Mouse (Mus musculus) embryonic fibroblast, embryonic 13.5 days (primary cell): ENCODE measurements around the gene Gpr27. TPM values are rescaled to one million over a fixed set of nuclear protein-coding genes. Genes with fewer than 3 reads are reported as not detected.
A peak's percentile ranks its signal among the peaks of the same experiment; 100 is the strongest.

Experiments
- H3K27ac ChIP-seq: 2 replicates; pipeline ENCODE4 v1.5.1; 2012; ENCODE audit warnings: low read length, control low read depth, inconsistent platforms; ENCODE audit not compliant: insufficient read depth
- H3K4me1 ChIP-seq: 2 replicates; pipeline ENCODE4 v1.6.1; 2011; ENCODE audit warnings: low read length; ENCODE audit not compliant: control insufficient read depth, insufficient read depth
- H3K4me3 ChIP-seq: 2 replicates; pipeline ENCODE4 v1.5.1; 2011; ENCODE audit warnings: mild to moderate bottlenecking, control low read depth, low read length; ENCODE audit not compliant: insufficient read depth
- CTCF ChIP-seq: IDR thresholded peaks from 2 replicates; pipeline ENCODE4 v1.5.1; 2011; ENCODE audit warnings: mild to moderate bottlenecking, control low read depth, low read length, moderate library complexity, borderline replicate concordance; ENCODE audit not compliant: insufficient read depth
- POLR2A ChIP-seq: IDR thresholded peaks from 2 replicates; pipeline ENCODE4 v1.6.1; 2011; ENCODE audit warnings: low read depth, mild to moderate bottlenecking, control low read depth, low read length, moderate library complexity
- polyA plus RNA-seq: library from polyadenylated mRNA; stranded (reverse); fragments of >200 nt; gene quantifications from 2 replicates; pipeline ENCODE4 v1.2.4, GENCODE M21; 2011; ENCODE audit warnings: low read depth; ENCODE audit not compliant: missing spikeins, insufficient read length

The Gpr27 gene
- polyA plus RNA-seq, 1 experiment: 2.4 TPM

- TF ChIP-seq POLR2A: no peak
- TF ChIP-seq CTCF: no peak
- Histone ChIP-seq H3K4me3 (no peak overlapping the region), H3K27ac (no peak overlapping the region), H3K4me1 (no peaks in the 10 kb centered on the region)
These were observed 33.9 kb upstream of the Gpr27 start for GRCm38 (mm10) chr6:99658586-99658985.

GRCm38 (mm10) chr6:99660443-99660842, 32.0 kb upstream of the Gpr27 start:
- TF ChIP-seq CTCF (no peak), POLR2A (no peak)
- Histone ChIP-seq H3K4me3 (no peak overlapping the region), H3K4me1 (no peaks in the 10 kb centered on the region), H3K27ac (no peak overlapping the region)

- H3K27ac ChIP-seq: no peak overlapping the region
- no peak for TF ChIP-seq CTCF
- TF ChIP-seq POLR2A: no peak
- H3K4me3 ChIP-seq: no peak overlapping the region
- no peaks in the 10 kb centered on the region for H3K4me1 ChIP-seq
These were observed 29.2 kb upstream of the Gpr27 start for GRCm38 (mm10) chr6:99663232-99663631.

- H3K4me3 ChIP-seq: peak overlapping the region; percentile 49
- no peak overlapping the region for H3K27ac ChIP-seq
- no peak for TF ChIP-seq POLR2A
- H3K4me1 ChIP-seq: no peaks in the 10 kb centered on the region
These were observed 26.8 kb upstream of the Gpr27 start for GRCm38 (mm10) chr6:99665457-99666317.

GRCm38 (mm10) chr6:99666318-99667171, 25.9 kb upstream of the Gpr27 start, which contains the start of the genes Eif4e3 and Gm20696:
Gene Eif4e3, minus strand, starts transcription at chr6:99666771.
Gene Gm20696, minus strand, starts transcription at chr6:99666797.
- TF ChIP-seq POLR2A (peak; percentile 73), CTCF (no peak)
- Histone ChIP-seq H3K4me3 (peak within 1 kb of the TSS; percentile 49), H3K27ac (no peak within 1 kb of the TSS), H3K4me1 (no peaks in the 10 kb centered on the region)

- H3K27ac ChIP-seq: no peak overlapping the region
- H3K4me1 ChIP-seq: no peaks in the 10 kb centered on the region
- peak overlapping the region; percentile 45; the same call in 1 of the 2 replicates for H3K4me3 ChIP-seq
- TF ChIP-seq CTCF: no peak
- TF ChIP-seq POLR2A: no peak
These were observed 25.2 kb upstream of the Gpr27 start for GRCm38 (mm10) chr6:99667290-99667689.

GRCm38 (mm10) chr6:99669481-99670325, 22.8 kb upstream of the Gpr27 start:
- TF ChIP-seq POLR2A (no peak), CTCF (no peak)
- Histone ChIP-seq H3K27ac (no peak overlapping the region), H3K4me3 (no peak overlapping the region), H3K4me1 (no peaks in the 10 kb centered on the region)

- Histone ChIP-seq H3K4me3 (no peak overlapping the region), H3K4me1 (no peaks in the 10 kb centered on the region), H3K27ac (no peak overlapping the region)
- TF ChIP-seq POLR2A: no peak
- TF ChIP-seq CTCF: peak; percentile 35; the same call in 1 of the 2 replicates
These were observed 21.9 kb upstream of the Gpr27 start for GRCm38 (mm10) chr6:99670481-99671119.

- Histone ChIP-seq H3K27ac (no peak overlapping the region), H3K4me1 (no peaks in the 10 kb centered on the region), H3K4me3 (no peak overlapping the region)
- TF ChIP-seq CTCF (no peak), POLR2A (no peak)
These were observed 20.7 kb upstream of the Gpr27 start for GRCm38 (mm10) chr6:99671768-99672167.
